In the genomic region with DNA sequence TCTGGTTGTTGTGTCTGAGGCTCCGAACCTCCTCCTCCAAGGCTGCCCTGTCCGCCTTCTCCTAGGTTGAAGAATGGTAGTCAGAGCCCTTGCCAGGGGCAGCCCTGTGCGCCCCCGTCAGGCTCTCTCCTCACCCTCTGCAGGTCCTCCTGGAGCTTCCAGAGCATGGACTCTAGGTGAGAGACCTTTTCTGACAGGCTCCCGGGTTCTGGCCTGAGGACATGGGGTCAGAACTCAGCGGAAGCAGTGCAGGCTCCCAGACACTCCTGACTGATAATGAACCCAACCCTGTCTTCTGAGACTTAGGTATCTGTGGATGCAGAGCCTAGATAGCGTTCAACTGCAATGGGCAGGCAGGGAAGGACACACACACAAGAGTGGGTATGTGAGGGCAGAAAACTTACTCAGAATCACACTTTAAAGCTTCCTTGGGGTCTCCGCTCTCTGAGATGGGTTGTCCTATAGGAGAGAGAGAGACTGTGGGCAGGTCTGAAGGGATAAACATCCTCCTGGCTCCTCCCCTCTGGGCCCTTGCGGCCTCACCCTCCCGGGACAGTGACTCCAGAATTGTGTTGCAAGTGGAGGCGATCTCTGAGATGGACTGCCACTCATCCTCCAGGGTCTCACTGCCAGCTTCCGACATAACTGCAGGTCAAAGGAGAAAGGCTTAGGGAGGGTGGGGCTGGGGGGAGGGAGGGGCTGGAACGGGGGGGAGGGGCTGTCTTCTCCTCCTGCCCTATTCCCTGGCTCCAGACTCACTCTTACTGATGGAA, we compare ENCODE assay signal across 27 mouse cellular contexts. TPM values are rescaled to one million over a fixed set of nuclear protein-coding genes. Genes with fewer than 3 reads are reported as not detected.
DNase-seq lines count a peak whose midpoint lies in the region; ATAC-seq and TF ChIP-seq lines count a peak whose summit lies in the region.
"Had no signal": no experiment of that assay in that cellular context is flagged by ENCODE, and none has a peak within 500 bp of the region (broad histone marks: within the 10 kb centered on the region; RNA-seq: fewer than 3 reads in every experiment).

No protein-coding gene starts in this region.

- H3K9me3 ChIP-seq in heart, embryonic 10.5 days = no peaks in the 10 kb centered on the region
- no peaks in the 10 kb centered on the region for H3K9me3 ChIP-seq in midbrain, embryonic 10.5 days (replicated peaks)
- H3K9me3 ChIP-seq in midbrain, postnatal 0 days (ENCODE audit: low read length) = no peaks in the 10 kb centered on the region
- H3K9me3 ChIP-seq in limb, embryonic 12.5 days = no peaks in the 10 kb centered on the region
- H3K9me3 ChIP-seq: heart, embryonic 13.5 days; intestine, embryonic 15.5 days; midbrain, embryonic 15.5 days had no signal

- H3K4me1 ChIP-seq in heart, embryonic 10.5 days = peaks cover 46% of the 10 kb centered on the region
- H3K4me1 ChIP-seq in midbrain, embryonic 10.5 days = peaks cover 48% of the 10 kb centered on the region
- peaks cover 11% of the 10 kb centered on the region; the same call in 1 of the 2 replicates for H3K4me1 ChIP-seq in midbrain, postnatal 0 days (ENCODE audit: insufficient read depth, low read length)
- peaks cover 40% of the 10 kb centered on the region for H3K4me1 ChIP-seq in limb, embryonic 12.5 days (replicated peaks)

- H3K4me3 ChIP-seq in heart, embryonic 10.5 days = no peak overlapping the region
- peak overlapping the region; percentile 26; the same call in 1 of the 2 replicates for H3K4me3 ChIP-seq in midbrain, embryonic 10.5 days
- no peak overlapping the region for H3K4me3 ChIP-seq in midbrain, postnatal 0 days (ENCODE audit: low read depth, low read length)
- H3K4me3 ChIP-seq in limb, embryonic 12.5 days (replicated peaks) = no peak overlapping the region
- H3K4me3 ChIP-seq: erythroblast, embryonic 14.5 days; heart, embryonic 13.5 days; intestine, embryonic 15.5 days; layer of hippocampus, adult 2 months; midbrain, embryonic 15.5 days had no signal

- peak overlapping the region; percentile 29; the same call in 1 of the 2 replicates for H3K27ac ChIP-seq in heart, embryonic 10.5 days
- no peak overlapping the region for H3K27ac ChIP-seq in midbrain, embryonic 10.5 days (replicated peaks)
- no peak overlapping the region for H3K27ac ChIP-seq in midbrain, postnatal 0 days (ENCODE audit: low read depth, low read length)
- no peak overlapping the region for H3K27ac ChIP-seq in limb, embryonic 12.5 days
- H3K27ac ChIP-seq: heart, embryonic 13.5 days; hindbrain, postnatal 0 days; intestine, embryonic 15.5 days; layer of hippocampus, adult 2 months; macrophage; midbrain, embryonic 15.5 days had no signal

- DNase-seq in heart, embryonic 10.5 days (ENCODE audit: low spot score) = no peak
- DNase-seq in heart, postnatal 10 days = no peak
- DNase-seq in midbrain, embryonic 10.5 days (ENCODE audit: low spot score) = no peak
- DNase-seq in midbrain, postnatal 0 days (ENCODE audit: low spot score) = no peak
- no peak for DNase-seq in frontal cortex, postnatal 14 days (ENCODE audit: low spot score in 2 of 2)
- no peak for DNase-seq in adrenal gland, postnatal 4 days (ENCODE audit: low spot score in 2 of 2)
- DNase-seq: adrenal gland, adult 8-10 months; cerebellum, adult 8-10 months; cerebellum, postnatal 36 days; gastrocnemius, postnatal 14 days; heart, adult 18-20 months; heart, postnatal 14 days; kidney, adult 2 months; kidney, postnatal 36 days; left cerebral cortex, postnatal 4 days; thymus, adult 2 months had no signal

- ATAC-seq in midbrain, postnatal 0 days (ENCODE audit: low FRiP score) = no peak
- ATAC-seq in limb, embryonic 12.5 days (ENCODE audit: insufficient number of reproducible peaks, insufficient read depth, low FRiP score, low TSS enrichment, low read depth) = no peak
- peak; percentile 16; the same call in 1 of the 2 replicates for ATAC-seq in megakaryocyte-erythroid progenitor cell, adult 5-6 weeks (replicated peaks; ENCODE audit: low FRiP score, low TSS enrichment, poor library complexity, severe bottlenecking)
- ATAC-seq: activated CD4-positive, CD25-positive, alpha-beta regulatory T cell, adult 4 months; forebrain, embryonic 16.5 days; hindbrain, postnatal 0 days; intestine, embryonic 15.5 days; midbrain, embryonic 15.5 days had no signal

- peaks cover 76% of the 10 kb centered on the region for H3K36me3 ChIP-seq in heart, embryonic 10.5 days
- peaks cover 52% of the 10 kb centered on the region for H3K36me3 ChIP-seq in midbrain, embryonic 10.5 days
- peaks cover 18% of the 10 kb centered on the region for H3K36me3 ChIP-seq in midbrain, postnatal 0 days (ENCODE audit: insufficient read depth, low read length)
- H3K36me3 ChIP-seq in limb, embryonic 12.5 days = peaks cover 47% of the 10 kb centered on the region

- WGBS in heart, embryonic 10.5 days = 52% methylated on average over 13 of the region's 13 CpGs
- WGBS in midbrain, embryonic 10.5 days = 53% methylated on average over 13 of the region's 13 CpGs
- WGBS in midbrain, postnatal 0 days = 52% methylated on average over 13 of the region's 13 CpGs
- WGBS in limb, embryonic 12.5 days = 59% methylated on average over 12 of the region's 13 CpGs

- H3K4me2 ChIP-seq in midbrain, postnatal 0 days (ENCODE audit: low read depth, low read length, poor library complexity, severe bottlenecking) = no peak overlapping the region
- H3K4me2 ChIP-seq in limb, embryonic 12.5 days = no peak overlapping the region
- H3K4me2 ChIP-seq: heart, embryonic 13.5 days; intestine, embryonic 15.5 days; midbrain, embryonic 15.5 days had no signal

- peaks cover 45% of the 10 kb centered on the region for H3K27me3 ChIP-seq in heart, embryonic 10.5 days (ENCODE audit: insufficient read depth, poor library complexity, severe bottlenecking)
- H3K27me3 ChIP-seq in midbrain, embryonic 10.5 days (ENCODE audit: low read depth, poor library complexity, severe bottlenecking) = peaks cover 55% of the 10 kb centered on the region
- peaks cover 13% of the 10 kb centered on the region; the same call in 1 of the 2 replicates for H3K27me3 ChIP-seq in midbrain, postnatal 0 days (ENCODE audit: insufficient read depth, low read length)
- peaks cover 30% of the 10 kb centered on the region for H3K27me3 ChIP-seq in limb, embryonic 12.5 days

- intact Hi-C loops in heart, postnatal 10 days (cut with DNase I) = no loop called here

- no peak overlapping the region for H3K9ac ChIP-seq in midbrain, postnatal 0 days (replicated peaks; ENCODE audit: low read length, poor library complexity, severe bottlenecking)
- 0 out of 2 replicates have a peak overlapping the region, but pooled peaks have one; percentile 12 for H3K9ac ChIP-seq in limb, embryonic 12.5 days (replicated peaks)
- H3K9ac ChIP-seq: heart, embryonic 13.5 days; intestine, embryonic 15.5 days; midbrain, embryonic 15.5 days had no signal

- no peak for TF ChIP-seq CTCF in midbrain, postnatal 0 days (IDR thresholded peaks at IDR 0.05)

RNA-seq across cellular contexts. Expression of a gene that starts 11.8 kb away (rescaled TPM):
- 24.7 and 28.9 TPM in 2 replicates for polyA plus RNA-seq in heart, embryonic 10.5 days (2016; fragmentation: Nextera tagmentation; extraction: Ambion mirVana)
- total RNA-seq in heart, postnatal 10 days (2021) = 10 to 100 TPM; 44.2 to 49.6 TPM
- 22.3 and 22.9 TPM in 2 replicates for polyA plus RNA-seq in midbrain, embryonic 10.5 days (2016; fragmentation: Nextera tagmentation; extraction: Ambion mirVana)
- 26.1 and 36.0 TPM in 2 replicates for total RNA-seq in midbrain, postnatal 0 days (2014; rRNA removed)
- 18.1 and 19.9 TPM in 2 replicates for polyA plus RNA-seq in midbrain, postnatal 0 days (2015; fragmentation: Nextera tagmentation; extraction: Ambion mirVana)
- 26.5 and 27.6 TPM in 2 replicates for polyA plus RNA-seq in limb, embryonic 12.5 days (2016; fragmentation: Nextera tagmentation; extraction: Ambion mirVana)
- total RNA-seq in megakaryocyte-erythroid progenitor cell, adult 5-6 weeks (2014; fragmentation: Nextera tagmentation) = 44.7 and 51.2 TPM in 2 replicates
- total RNA-seq in megakaryocyte-erythroid progenitor cell, adult 5-6 weeks (2017) = 16.4 and 16.5 TPM in 2 replicates
- 10 to 100 TPM; 85.0 to 90.1 TPM for total RNA-seq in adrenal gland, postnatal 4 days (2021)

RNA-seq across cellular contexts. Expression of a gene that starts 14.4 kb away (rescaled TPM):
- polyA plus RNA-seq in heart, embryonic 10.5 days (2016; fragmentation: Nextera tagmentation; extraction: Ambion mirVana) = 36.8 and 38.1 TPM in 2 replicates
- total RNA-seq in heart, postnatal 10 days (2021) = 10 to 100 TPM; 32.6 to 38.2 TPM
- polyA plus RNA-seq in midbrain, embryonic 10.5 days (2016; fragmentation: Nextera tagmentation; extraction: Ambion mirVana) = 28.7 and 31.2 TPM in 2 replicates
- total RNA-seq in midbrain, postnatal 0 days (2014; rRNA removed) = 30.3 and 34.8 TPM in 2 replicates
- polyA plus RNA-seq in midbrain, postnatal 0 days (2015; fragmentation: Nextera tagmentation; extraction: Ambion mirVana) = 30.8 and 31.8 TPM in 2 replicates
- 44.7 and 45.9 TPM in 2 replicates for polyA plus RNA-seq in limb, embryonic 12.5 days (2016; fragmentation: Nextera tagmentation; extraction: Ambion mirVana)
- 64.8 and 66.0 TPM in 2 replicates for total RNA-seq in megakaryocyte-erythroid progenitor cell, adult 5-6 weeks (2014; fragmentation: Nextera tagmentation)
- total RNA-seq in megakaryocyte-erythroid progenitor cell, adult 5-6 weeks (2017) = 36.1 and 49.7 TPM in 2 replicates
- total RNA-seq in adrenal gland, postnatal 4 days (2021) = 10 to 100 TPM; 71.0 to 73.6 TPM

RNA-seq across cellular contexts. Expression of a gene that starts 36.9 kb away (rescaled TPM):
- 33.6 and 36.0 TPM in 2 replicates for polyA plus RNA-seq in heart, embryonic 10.5 days (2016; fragmentation: Nextera tagmentation; extraction: Ambion mirVana)
- total RNA-seq in heart, postnatal 10 days (2021) = 10 to 100 TPM; 41.3 to 47.8 TPM
- polyA plus RNA-seq in midbrain, embryonic 10.5 days (2016; fragmentation: Nextera tagmentation; extraction: Ambion mirVana) = 28.7 and 29.9 TPM in 2 replicates
- 18.3 and 24.0 TPM in 2 replicates for total RNA-seq in midbrain, postnatal 0 days (2014; rRNA removed)
- 9.6 and 10.6 TPM in 2 replicates for polyA plus RNA-seq in midbrain, postnatal 0 days (2015; fragmentation: Nextera tagmentation; extraction: Ambion mirVana)
- polyA plus RNA-seq in limb, embryonic 12.5 days (2016; fragmentation: Nextera tagmentation; extraction: Ambion mirVana) = 19.4 and 19.6 TPM in 2 replicates
- 17.8 and 18.3 TPM in 2 replicates for total RNA-seq in megakaryocyte-erythroid progenitor cell, adult 5-6 weeks (2014; fragmentation: Nextera tagmentation)
- total RNA-seq in megakaryocyte-erythroid progenitor cell, adult 5-6 weeks (2017) = 10.9 and 15.8 TPM in 2 replicates
- 10 to 100 TPM; 56.9 to 57.4 TPM for total RNA-seq in adrenal gland, postnatal 4 days (2021)

RNA-seq across cellular contexts. Expression of a gene that starts 37.0 kb away (rescaled TPM):
- 20.1 and 26.3 TPM in 2 replicates for polyA plus RNA-seq in heart, embryonic 10.5 days (2016; fragmentation: Nextera tagmentation; extraction: Ambion mirVana)
- 10 to 100 TPM; 34.7 to 37.9 TPM for total RNA-seq in heart, postnatal 10 days (2021)
- 22.8 and 25.6 TPM in 2 replicates for polyA plus RNA-seq in midbrain, embryonic 10.5 days (2016; fragmentation: Nextera tagmentation; extraction: Ambion mirVana)
- 95.5 and 103 TPM in 2 replicates for total RNA-seq in midbrain, postnatal 0 days (2014; rRNA removed)
- polyA plus RNA-seq in midbrain, postnatal 0 days (2015; fragmentation: Nextera tagmentation; extraction: Ambion mirVana) = 18.4 and 19.1 TPM in 2 replicates
- polyA plus RNA-seq in limb, embryonic 12.5 days (2016; fragmentation: Nextera tagmentation; extraction: Ambion mirVana) = 35.9 and 38.3 TPM in 2 replicates
- 55.8 and 72.0 TPM in 2 replicates for total RNA-seq in megakaryocyte-erythroid progenitor cell, adult 5-6 weeks (2014; fragmentation: Nextera tagmentation)
- total RNA-seq in megakaryocyte-erythroid progenitor cell, adult 5-6 weeks (2017) = 8.2 and 14.4 TPM in 2 replicates
- total RNA-seq in adrenal gland, postnatal 4 days (2021) = 100 to 1,000 TPM; 117 to 123 TPM

RNA-seq across cellular contexts. Expression of a gene that starts 41.7 kb away (rescaled TPM):
- 33.2 and 35.4 TPM in 2 replicates for polyA plus RNA-seq in heart, embryonic 10.5 days (2016; fragmentation: Nextera tagmentation; extraction: Ambion mirVana)
- 10 to 100 TPM; 34.2 to 43.5 TPM for total RNA-seq in heart, postnatal 10 days (2021)
- 65.6 and 74.8 TPM in 2 replicates for polyA plus RNA-seq in midbrain, embryonic 10.5 days (2016; fragmentation: Nextera tagmentation; extraction: Ambion mirVana)
- 126 and 150 TPM in 2 replicates for total RNA-seq in midbrain, postnatal 0 days (2014; rRNA removed)
- 73.9 and 76.8 TPM in 2 replicates for polyA plus RNA-seq in midbrain, postnatal 0 days (2015; fragmentation: Nextera tagmentation; extraction: Ambion mirVana)
- 56.3 and 60.1 TPM in 2 replicates for polyA plus RNA-seq in limb, embryonic 12.5 days (2016; fragmentation: Nextera tagmentation; extraction: Ambion mirVana)
- 46.2 and 55.6 TPM in 2 replicates for total RNA-seq in megakaryocyte-erythroid progenitor cell, adult 5-6 weeks (2014; fragmentation: Nextera tagmentation)
- total RNA-seq in megakaryocyte-erythroid progenitor cell, adult 5-6 weeks (2017) = 60.7 and 86.1 TPM in 2 replicates
- 10 to 100 TPM; 69.0 to 83.1 TPM for total RNA-seq in adrenal gland, postnatal 4 days (2021)
